Mouse (Mus musculus) kidney, embryonic 16.5 days (tissue): Measurements from ENCODE around the gene Cox6a1. TPM values are rescaled to one million over a fixed set of nuclear protein-coding genes. Genes with fewer than 3 reads are reported as not detected.
A peak's percentile ranks its signal among the peaks of the same experiment; 100 is the strongest.
"Not testable (repeated sequence)": the region's sequence is repeated elsewhere in the genome, so short reads cannot be mapped to it uniquely, and the experiment has no call there.

ENCODE experiments used
- ATAC-seq: fragments of 200-750 bp; cut with Nextera tagmentation; 2 replicates; pipeline ENCODE4 v1.8.0; 2017; ENCODE audit warnings: moderate TSS enrichment; ENCODE audit not compliant: low FRiP score, low TSS enrichment
- H3K27ac ChIP-seq: fragments of 300-500 bp; sonication (generic); 2 replicates; pipeline ENCODE4 v1.5.1; 2014; ENCODE audit warnings: low read length
- H3K27me3 ChIP-seq: fragments of 300-500 bp; sonication (generic); 2 replicates; pipeline ENCODE4 v1.6.1; 2014; ENCODE audit warnings: low read length, control low read depth, mixed read lengths; ENCODE audit not compliant: insufficient read depth
- H3K36me3 ChIP-seq: fragments of 300-500 bp; sonication (generic); 2 replicates; pipeline ENCODE4 v1.6.1; 2014; ENCODE audit warnings: low read length, control low read depth, mixed read lengths; ENCODE audit not compliant: insufficient read depth
- H3K4me1 ChIP-seq: fragments of 300-500 bp; sonication (generic); 2 replicates; pipeline ENCODE4 v1.6.1; 2014; ENCODE audit warnings: low read length, control low read depth, mixed read lengths; ENCODE audit not compliant: insufficient read depth
- H3K4me2 ChIP-seq: fragments of 300-500 bp; sonication (generic); replicated peaks from 2 replicates; pipeline ENCODE4 v1.6.1; 2014; ENCODE audit warnings: low read depth, low read length
- H3K4me3 ChIP-seq: fragments of 300-500 bp; sonication (generic); 2 replicates; pipeline ENCODE4 v1.5.1; 2014; ENCODE audit warnings: mild to moderate bottlenecking, low read length
- H3K9ac ChIP-seq: fragments of 300-500 bp; sonication (generic); replicated peaks from 2 replicates; pipeline ENCODE4 v1.6.1; 2014; ENCODE audit warnings: low read length
- H3K9me3 ChIP-seq: fragments of 300-500 bp; sonication (generic); 2 replicates; pipeline ENCODE4 v1.6.1; 2016; ENCODE audit warnings: low read length, control low read depth
- WGBS: fragments of 180-500 bp; shearing (Covaris S2); extraction: QIAGEN DNeasy Blood & Tissue Kit; methylation state at CpG from one replicate; pipeline ENCODE4 v1.1.7; 2014; 5-methylcytosine and 5-hydroxymethylcytosine counted together
- polyA plus RNA-seq: library from polyadenylated mRNA; unstranded; fragments of >200 nt; fragmentation: Nextera tagmentation; extraction: Ambion mirVana; gene quantifications from 2 replicates; pipeline ENCODE4 v1.2.1, GENCODE M21; 2015

Gene Cox6a1
- polyA plus RNA-seq, 1 experiment from 2014 or later, result 1,046 TPM

GRCm38 (mm10) chr5:115312354-115312753, 36.4 kb downstream of the Cox6a1 start:
- no peak for ATAC-seq
- WGBS, result 84% methylated on average over 4 of the region's 4 CpGs
- no peaks in the 10 kb centered on the region for H3K36me3 ChIP-seq

GRCm38 (mm10) chr5:115302190-115302589, 46.6 kb downstream of the Cox6a1 start:
- peaks cover 24% of the 10 kb centered on the region for H3K4me1 ChIP-seq
- ATAC-seq, H3K27me3 ChIP-seq, H3K9ac ChIP-seq, H3K27ac ChIP-seq, H3K4me3 ChIP-seq, H3K9me3 ChIP-seq, H3K4me2 ChIP-seq: not testable (repeated sequence)
- WGBS, result 67% methylated on average over 3 of the region's 7 CpGs
- peaks cover 18% of the 10 kb centered on the region for H3K36me3 ChIP-seq

More at GRCm38 (mm10) chr5:115312354-115312753, 36.4 kb downstream of the Cox6a1 start:
- Histone ChIP-seq H3K4me1 (peaks cover 20% of the 10 kb centered on the region), H3K27ac (no peak overlapping the region), H3K4me3 (no peak overlapping the region), H3K9me3 (no peaks in the 10 kb centered on the region), H3K4me2 (no peak overlapping the region), H3K27me3 (no peaks in the 10 kb centered on the region), H3K9ac (no peak overlapping the region)

- peaks cover 24% of the 10 kb centered on the region for H3K36me3 ChIP-seq
- no peaks in the 10 kb centered on the region for H3K9me3 ChIP-seq
- H3K4me2 ChIP-seq, result peak overlapping the region; percentile 62
- peak overlapping the region; percentile 70 for H3K9ac ChIP-seq
- H3K4me1 ChIP-seq, result peaks cover 24% of the 10 kb centered on the region
- H3K27ac ChIP-seq, result peak overlapping the region; percentile 74
- 0 out of 2 replicates have a peak, but pooled peaks have one; percentile 0 for ATAC-seq
- H3K4me3 ChIP-seq, result peak overlapping the region; percentile 94
- WGBS, result 17% methylated on average over 13 of the region's 13 CpGs
- H3K27me3 ChIP-seq, result no peaks in the 10 kb centered on the region
These were observed 47.2 kb downstream of the Cox6a1 start for GRCm38 (mm10) chr5:115301615-115302014.

- WGBS, result under 1% methylated on average over 65 of the region's 66 CpGs
- peak within 1 kb of the TSS; percentile 92 for H3K9ac ChIP-seq
These were observed 47.8 kb downstream of the Cox6a1 start, which contains the start of gene Dynll1 for GRCm38 (mm10) chr5:115300792-115301614. Dynll1 (minus strand) TSS chr5:115300999.

GRCm38 (mm10) chr5:115300035-115300744, 48.6 kb downstream of the Cox6a1 start:
- ATAC-seq, result peak; percentile 7; the same call in 1 of the 2 replicates
- no peaks in the 10 kb centered on the region for H3K27me3 ChIP-seq

More at GRCm38 (mm10) chr5:115300792-115301614, 47.8 kb downstream of the Cox6a1 start, which contains the start of gene Dynll1:
- Histone ChIP-seq H3K27me3 (no peaks in the 10 kb centered on the region), H3K27ac (peak within 1 kb of the TSS; percentile 96), H3K4me3 (peak within 1 kb of the TSS; percentile 94), H3K4me1 (peaks cover 24% of the 10 kb centered on the region), H3K4me2 (peak within 1 kb of the TSS; percentile 63), H3K9me3 (no peaks in the 10 kb centered on the region), H3K36me3 (peaks cover 30% of the 10 kb centered on the region)
- ATAC-seq, result peak; percentile 98

GRCm38 (mm10) chr5:115296347-115296746, 52.4 kb downstream of the Cox6a1 start:
- no peak overlapping the region for H3K9ac ChIP-seq
- ATAC-seq, result no peak
- H3K4me2 ChIP-seq, result no peak overlapping the region
- H3K4me3 ChIP-seq, result no peak overlapping the region
- H3K9me3 ChIP-seq, result no peaks in the 10 kb centered on the region
- WGBS, result 82% methylated on average over 10 of the region's 10 CpGs
- H3K4me1 ChIP-seq, result peaks cover 18% of the 10 kb centered on the region
- peak overlapping the region; percentile 47; the same call in 1 of the 2 replicates for H3K27ac ChIP-seq
- H3K36me3 ChIP-seq, result peaks cover 37% of the 10 kb centered on the region
- no peaks in the 10 kb centered on the region for H3K27me3 ChIP-seq

More at GRCm38 (mm10) chr5:115300035-115300744, 48.6 kb downstream of the Cox6a1 start:
- WGBS, result under 1% methylated on average over 46 of the region's 46 CpGs
- H3K27ac ChIP-seq, result peak overlapping the region; percentile 96
- H3K36me3 ChIP-seq, result peaks cover 33% of the 10 kb centered on the region
- H3K4me3 ChIP-seq, result peak overlapping the region; percentile 94
- H3K4me2 ChIP-seq, result peak overlapping the region; percentile 63
- H3K4me1 ChIP-seq, result peaks cover 24% of the 10 kb centered on the region
- H3K9me3 ChIP-seq, result no peaks in the 10 kb centered on the region
- H3K9ac ChIP-seq, result peak overlapping the region; percentile 92

Other genes with a start within 250 kb of the Cox6a1 start
- 98.1 and 106 TPM in 2 replicates for gene Acads, start 229.6 kb downstream of the Cox6a1 start, polyA plus RNA-seq
- gene Unc119b, start 214.0 kb downstream of the Cox6a1 start, polyA plus RNA-seq, result 53.5 and 54.8 TPM in 2 replicates
- 85.0 and 86.2 TPM in 2 replicates for gene Mlec, start 190.8 kb downstream of the Cox6a1 start, polyA plus RNA-seq
- 1.3 TPM in 2 replicates for gene Cabp1, start 154.6 kb downstream of the Cox6a1 start, polyA plus RNA-seq
- 129 and 135 TPM in 2 replicates for gene Pop5, start 113.1 kb downstream of the Cox6a1 start, polyA plus RNA-seq
- 122 and 134 TPM in 2 replicates for gene Rnf10, start 76.1 kb downstream of the Cox6a1 start, polyA plus RNA-seq
- 54.3 and 55.8 TPM in 2 replicates for gene Coq5, start 69.3 kb downstream of the Cox6a1 start, polyA plus RNA-seq
- gene Dynll1, start 48.0 kb downstream of the Cox6a1 start, polyA plus RNA-seq, result 1,559 and 1,634 TPM in 2 replicates
- gene Srsf9, start 21.8 kb downstream of the Cox6a1 start, polyA plus RNA-seq, result 208 and 258 TPM in 2 replicates
- gene Gatc, start 7.8 kb downstream of the Cox6a1 start, polyA plus RNA-seq, result 25.2 and 32.0 TPM in 2 replicates
- gene Triap1, start 7.8 kb downstream of the Cox6a1 start, polyA plus RNA-seq, result 56.3 and 58.5 TPM in 2 replicates
- 12.1 and 14.1 TPM in 2 replicates for gene Msi1, start 80.6 kb upstream of the Cox6a1 start, polyA plus RNA-seq
- gene Pla2g1b, start 117.3 kb upstream of the Cox6a1 start, polyA plus RNA-seq, result 0.94 and 2.1 TPM in 2 replicates
- gene Sirt4, start 135.7 kb upstream of the Cox6a1 start, polyA plus RNA-seq, result 27.3 and 27.5 TPM in 2 replicates
- 60.5 and 67.2 TPM in 2 replicates for gene Pxn, start 157.7 kb upstream of the Cox6a1 start, polyA plus RNA-seq
- gene Rplp0, start 210.5 kb upstream of the Cox6a1 start, polyA plus RNA-seq, result 1,527 and 1,553 TPM in 2 replicates
- 44.3 and 48.8 TPM in 2 replicates for gene Gcn1l1, start 216.3 kb upstream of the Cox6a1 start, polyA plus RNA-seq